Mouse (Mus musculus): ENCODE measurements around the gene Armc8. TPM values are rescaled to one million over a fixed set of nuclear protein-coding genes. Genes with fewer than 3 reads are reported as not detected.
A peak's percentile ranks its signal among the peaks of the same experiment; 100 is the strongest.

The Armc8 gene
- total and polyA plus RNA-seq, 2 experiments: 3.8 to 12.1 TPM

DNA sequence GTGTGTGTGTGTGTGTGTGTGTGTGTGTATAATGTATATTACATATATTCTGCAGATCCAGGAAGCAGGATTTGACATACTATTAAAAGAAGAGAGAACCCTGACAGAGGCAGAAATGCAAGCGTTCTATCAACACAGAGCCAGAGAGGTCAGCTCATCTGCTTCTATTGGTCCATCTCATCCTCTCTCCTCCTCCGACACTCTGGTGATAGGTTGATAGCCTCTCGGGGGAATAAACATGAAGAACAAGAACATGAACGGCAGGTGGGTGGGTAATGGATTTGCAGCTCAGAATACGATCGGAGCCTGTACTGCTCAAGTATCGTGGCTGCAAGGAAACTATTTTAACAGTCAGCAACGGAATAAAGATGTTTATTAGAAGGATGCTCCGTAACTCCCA lies 100.1 kb downstream of the Armc8 start:
- 90% methylated on average over 9 of the region's 9 CpGs for WGBS
- H3K4me3 ChIP-seq (ENCODE audit: insufficient read depth, low read depth, low read length): no peak overlapping the region
- H3K9ac ChIP-seq (ENCODE audit: low read depth, low read length): no peak overlapping the region
- H3K4me1 ChIP-seq (ENCODE audit: control insufficient read depth, insufficient read depth, low read length): 0 out of 2 replicates have a peak, but pooled peaks cover 2% of the 10 kb centered on the region
- no peak for TF ChIP-seq POLR2A (IDR thresholded peaks at IDR 0.05; ENCODE audit: extremely low read depth, insufficient read depth, low read length)
- TF ChIP-seq CTCF (IDR thresholded peaks at IDR 0.05; ENCODE audit: low read depth, low read length): no peak
- no peak overlapping the region for H3K27ac ChIP-seq (replicated peaks; ENCODE audit: insufficient read depth, low read depth, low read length)
- H3K36me3 ChIP-seq (ENCODE audit: control insufficient read depth, insufficient read depth, low read length): no peaks in the 10 kb centered on the region
- no peak for DNase-seq (ENCODE audit: extremely low read depth, low read depth, low spot score)
- H3K27me3 ChIP-seq (ENCODE audit: control insufficient read depth, insufficient read depth, low read length): no peaks in the 10 kb centered on the region
- H3K79me2 ChIP-seq (ENCODE audit: control insufficient read depth, insufficient read depth, low read length): no peaks in the 10 kb centered on the region

DNA sequence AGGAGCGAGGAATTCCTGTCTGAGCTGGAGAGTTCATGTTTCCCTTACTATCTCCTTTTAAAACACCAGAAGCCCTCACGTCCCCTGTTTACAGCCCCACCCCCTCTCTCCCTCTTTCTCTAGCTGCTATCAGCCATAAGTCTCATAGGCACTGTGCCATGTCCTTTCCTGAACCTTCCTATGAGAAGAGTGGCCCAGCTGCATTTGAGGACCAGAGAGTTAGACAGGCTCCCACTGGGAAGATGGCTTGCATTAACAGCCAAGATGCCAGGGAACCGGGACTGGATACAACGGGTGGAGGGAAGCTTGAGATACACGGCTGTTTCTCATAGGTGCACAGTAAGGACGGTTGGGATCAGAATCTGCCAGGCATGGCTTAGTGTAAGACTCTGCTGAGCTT lies 103.8 kb downstream of the Armc8 start:
- DNase-seq (ENCODE audit: extremely low read depth, low read depth, low spot score): no peak
- H3K4me1 ChIP-seq (ENCODE audit: control insufficient read depth, insufficient read depth, low read length): no peaks in the 10 kb centered on the region
- H3K27ac ChIP-seq (replicated peaks; ENCODE audit: insufficient read depth, low read depth, low read length): no peak overlapping the region
- no peaks in the 10 kb centered on the region for H3K36me3 ChIP-seq (ENCODE audit: control insufficient read depth, insufficient read depth, low read length)
- H3K27me3 ChIP-seq (ENCODE audit: control insufficient read depth, insufficient read depth, low read length): no peaks in the 10 kb centered on the region
- no peaks in the 10 kb centered on the region for H3K79me2 ChIP-seq (ENCODE audit: control insufficient read depth, insufficient read depth, low read length)
- H3K4me3 ChIP-seq (ENCODE audit: insufficient read depth, low read depth, low read length): no peak overlapping the region
- no peak overlapping the region for H3K9ac ChIP-seq (ENCODE audit: low read depth, low read length)
- no peak for TF ChIP-seq CTCF (IDR thresholded peaks at IDR 0.05; ENCODE audit: low read depth, low read length)
- no peak for TF ChIP-seq POLR2A (IDR thresholded peaks at IDR 0.05; ENCODE audit: extremely low read depth, insufficient read depth, low read length)
- 87% methylated on average over 6 of the region's 6 CpGs for WGBS

DNA sequence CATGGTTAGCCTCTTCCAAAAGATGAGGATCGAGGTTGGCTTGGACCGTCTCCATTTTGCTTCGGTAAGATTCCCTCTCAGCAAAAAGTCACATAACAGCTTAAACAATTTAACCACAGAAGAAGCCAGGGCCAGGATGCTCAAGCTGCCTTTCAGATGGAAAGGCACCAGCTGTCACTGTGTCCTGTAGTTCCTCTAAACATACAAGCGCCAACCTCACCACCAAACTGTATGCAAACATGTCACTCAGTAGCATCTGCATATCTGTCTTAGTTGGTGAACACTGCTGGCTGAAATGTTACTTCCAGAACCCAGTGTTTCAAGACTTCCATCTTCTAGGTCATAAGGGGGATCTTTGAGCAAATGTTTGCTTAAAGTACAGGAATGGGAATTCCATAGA lies 109.0 kb downstream of the Armc8 start:
- Histone ChIP-seq H3K4me1 (ENCODE audit: control insufficient read depth, insufficient read depth, low read length) (no peaks in the 10 kb centered on the region), H3K27ac (replicated peaks; ENCODE audit: insufficient read depth, low read depth, low read length) (no peak overlapping the region), H3K4me3 (ENCODE audit: insufficient read depth, low read depth, low read length) (no peak overlapping the region), H3K79me2 (ENCODE audit: control insufficient read depth, insufficient read depth, low read length) (no peaks in the 10 kb centered on the region), H3K27me3 (ENCODE audit: control insufficient read depth, insufficient read depth, low read length) (no peaks in the 10 kb centered on the region), H3K36me3 (ENCODE audit: control insufficient read depth, insufficient read depth, low read length) (no peaks in the 10 kb centered on the region), H3K9ac (ENCODE audit: low read depth, low read length) (no peak overlapping the region)
- TF ChIP-seq CTCF (IDR thresholded peaks at IDR 0.05; ENCODE audit: low read depth, low read length) (no peak), POLR2A (IDR thresholded peaks at IDR 0.05; ENCODE audit: extremely low read depth, insufficient read depth, low read length) (no peak)
- 87% methylated on average over 4 of the region's 4 CpGs for WGBS
- no peak for DNase-seq (ENCODE audit: extremely low read depth, low read depth, low spot score)

DNA sequence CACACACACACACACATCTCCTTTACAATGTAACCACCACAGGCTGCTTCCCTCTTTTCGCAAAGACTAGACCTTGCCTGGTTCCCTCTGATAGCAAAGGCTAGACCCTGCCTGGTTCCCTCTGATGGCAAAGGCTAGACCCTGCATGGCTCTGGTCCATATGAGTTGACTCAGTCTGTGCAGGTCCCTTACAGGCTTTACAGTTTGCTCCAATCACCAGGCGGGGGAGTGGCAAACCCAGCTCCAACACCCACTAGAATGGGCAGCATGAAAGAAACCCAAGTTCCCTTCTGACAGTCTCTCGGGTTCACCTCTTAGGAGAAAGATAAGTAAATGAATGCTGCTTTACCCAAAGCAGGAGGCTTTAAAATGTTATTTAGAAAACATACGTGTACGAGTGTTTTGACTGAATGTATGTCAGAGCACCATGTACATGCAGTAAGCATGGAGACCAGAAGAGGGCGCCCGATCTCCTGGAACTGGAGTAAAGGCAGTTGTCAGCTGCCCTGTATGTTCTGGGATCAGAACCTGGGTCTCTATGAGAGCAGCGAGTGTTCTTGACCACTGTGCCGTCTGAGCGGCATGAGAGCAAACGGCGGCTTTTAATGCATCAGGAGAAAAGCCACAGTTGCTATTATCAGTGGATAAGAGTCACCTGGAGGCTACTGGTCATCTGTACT lies 110.0 kb downstream of the Armc8 start:
- TF ChIP-seq CTCF (IDR thresholded peaks at IDR 0.05; ENCODE audit: low read depth, low read length) (peak; percentile 71), POLR2A (IDR thresholded peaks at IDR 0.05; ENCODE audit: extremely low read depth, insufficient read depth, low read length) (no peak)
- no peaks in the 10 kb centered on the region for H3K27me3 ChIP-seq (ENCODE audit: control insufficient read depth, insufficient read depth, low read length)
- peak; percentile 51 for DNase-seq (ENCODE audit: extremely low read depth, low read depth, low spot score)
- 33% methylated on average over 12 of the region's 12 CpGs for whole genome bisulfite sequencing
- H3K4me1 ChIP-seq (ENCODE audit: control insufficient read depth, insufficient read depth, low read length): no peaks in the 10 kb centered on the region
- H3K79me2 ChIP-seq (ENCODE audit: control insufficient read depth, insufficient read depth, low read length): no peaks in the 10 kb centered on the region
- H3K9ac ChIP-seq (ENCODE audit: low read depth, low read length): no peak overlapping the region
- no peak overlapping the region for H3K27ac ChIP-seq (replicated peaks; ENCODE audit: insufficient read depth, low read depth, low read length)
- no peaks in the 10 kb centered on the region for H3K36me3 ChIP-seq (ENCODE audit: control insufficient read depth, insufficient read depth, low read length)
- no peak overlapping the region for H3K4me3 ChIP-seq (ENCODE audit: insufficient read depth, low read depth, low read length)

DNA sequence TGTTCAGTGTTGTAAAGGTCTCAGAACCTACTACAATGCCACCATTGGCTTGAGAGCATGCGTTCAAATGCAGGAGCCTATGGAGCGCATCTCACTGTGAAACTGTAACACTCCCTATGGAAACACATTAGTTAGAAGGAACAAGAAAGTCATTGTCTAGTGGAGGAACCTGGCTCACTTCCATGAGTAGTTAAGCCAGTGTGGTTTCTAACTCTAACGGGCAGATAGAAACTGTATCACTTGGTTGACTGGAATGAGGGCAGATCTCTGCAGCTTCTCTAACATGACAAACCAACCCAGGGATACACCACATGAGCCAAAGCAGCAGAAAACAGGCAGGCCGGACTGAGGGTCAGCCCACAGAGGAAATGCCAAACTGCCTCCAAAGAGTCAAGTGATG lies 114.5 kb downstream of the Armc8 start:
- TF ChIP-seq CTCF (IDR thresholded peaks at IDR 0.05; ENCODE audit: low read depth, low read length) (no peak), POLR2A (IDR thresholded peaks at IDR 0.05; ENCODE audit: extremely low read depth, insufficient read depth, low read length) (no peak)
- no peaks in the 10 kb centered on the region for H3K79me2 ChIP-seq (ENCODE audit: control insufficient read depth, insufficient read depth, low read length)
- H3K9ac ChIP-seq (ENCODE audit: low read depth, low read length): no peak overlapping the region
- H3K4me3 ChIP-seq (ENCODE audit: insufficient read depth, low read depth, low read length): no peak overlapping the region
- 83% methylated on average over 4 of the region's 4 CpGs for WGBS
- H3K27ac ChIP-seq (replicated peaks; ENCODE audit: insufficient read depth, low read depth, low read length): no peak overlapping the region
- no peak for DNase-seq (ENCODE audit: extremely low read depth, low read depth, low spot score)
- H3K27me3 ChIP-seq (ENCODE audit: control insufficient read depth, insufficient read depth, low read length): no peaks in the 10 kb centered on the region
- H3K4me1 ChIP-seq (ENCODE audit: control insufficient read depth, insufficient read depth, low read length): no peaks in the 10 kb centered on the region
- no peaks in the 10 kb centered on the region for H3K36me3 ChIP-seq (ENCODE audit: control insufficient read depth, insufficient read depth, low read length)

DNA sequence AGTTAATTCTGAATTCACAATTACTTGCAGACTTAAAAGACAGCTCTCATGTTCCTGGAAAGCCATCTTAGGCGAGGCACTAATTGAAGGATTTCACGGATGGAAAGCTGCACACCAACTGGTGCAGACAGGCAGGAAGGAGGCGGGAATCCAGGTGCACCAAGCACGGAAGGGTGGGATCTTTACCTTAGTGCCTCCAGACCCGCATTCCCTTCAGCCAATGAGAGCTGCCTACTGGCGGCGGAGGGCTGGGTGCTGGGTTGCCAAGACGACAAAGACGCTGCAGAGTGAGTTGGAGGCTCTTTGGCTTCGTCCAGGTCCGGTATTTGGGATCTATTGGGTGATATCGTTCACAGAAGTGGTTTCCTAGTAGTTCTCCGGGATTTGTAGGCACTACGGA lies 117.5 kb downstream of the Armc8 start, which contains the start of gene Nme9:
Gene Nme9, plus strand, starts transcription at position 315 of the 400 bp plus-strand sequence.
- Histone ChIP-seq H3K4me3 (ENCODE audit: insufficient read depth, low read depth, low read length) (no peak within 1 kb of the TSS), H3K36me3 (ENCODE audit: control insufficient read depth, insufficient read depth, low read length) (no peaks in the 10 kb centered on the region), H3K4me1 (ENCODE audit: control insufficient read depth, insufficient read depth, low read length) (no peaks in the 10 kb centered on the region), H3K27me3 (ENCODE audit: control insufficient read depth, insufficient read depth, low read length) (no peaks in the 10 kb centered on the region), H3K27ac (replicated peaks; ENCODE audit: insufficient read depth, low read depth, low read length) (no peak within 1 kb of the TSS), H3K9ac (ENCODE audit: low read depth, low read length) (no peak within 1 kb of the TSS), H3K79me2 (ENCODE audit: control insufficient read depth, insufficient read depth, low read length) (no peaks in the 10 kb centered on the region)
- TF ChIP-seq CTCF (IDR thresholded peaks at IDR 0.05; ENCODE audit: low read depth, low read length) (no peak), POLR2A (IDR thresholded peaks at IDR 0.05; ENCODE audit: extremely low read depth, insufficient read depth, low read length) (no peak)
- WGBS: 11% methylated on average over 14 of the region's 14 CpGs
- no peak for DNase-seq (ENCODE audit: extremely low read depth, low read depth, low spot score)

All from liver, adult 2 months (tissue).